Mouse (Mus musculus) kidney, adult 2 months (tissue): Measurements from ENCODE around the gene Slc8a1.

ENCODE experiments used
- CTCF ChIP-seq: fragments of 200-500 bp; conservative IDR thresholded peaks from 2 replicates; pipeline ENCODE4 v1.5.1; 2011; ENCODE audit warnings: low read depth, mild to moderate bottlenecking, control low read depth, low read length, moderate library complexity, mixed read lengths; ENCODE audit not compliant: insufficient read depth, insufficient read length
- POLR2A ChIP-seq: fragments of 200-500 bp; IDR thresholded peaks from one replicate; pipeline ENCODE4 v1.6.1; 2011; ENCODE audit warnings: low read depth, low read length, control low read depth

DNA sequence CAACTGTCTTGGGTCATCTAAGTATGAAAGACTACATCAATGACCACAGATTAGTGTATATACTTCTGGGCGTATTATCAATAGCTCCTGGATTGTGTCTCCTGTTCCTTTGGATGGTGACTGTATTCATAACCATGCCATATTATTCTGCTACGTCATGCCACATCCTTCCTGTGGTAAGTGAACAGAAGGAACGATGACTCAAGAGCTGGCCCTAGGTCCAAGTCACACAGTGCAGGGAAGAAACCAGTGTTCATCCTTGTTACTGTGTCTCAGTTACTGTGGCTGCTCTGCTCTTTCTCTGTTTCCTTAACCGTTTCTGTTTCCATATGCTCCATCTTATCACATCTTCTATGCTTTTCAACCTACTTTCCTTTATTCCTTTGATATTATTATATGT, 44.1 kb upstream of the Slc8a1 start:
- TF ChIP-seq CTCF (no peak), POLR2A (no peak)
